Mouse (Mus musculus): ENCODE data around the gene Vamp8. TPM values are rescaled to one million over a fixed set of nuclear protein-coding genes. Genes with fewer than 3 reads are reported as not detected.

Gene Vamp8
- polyA plus RNA-seq, 1 experiment from 2014 or later = 69.6 TPM

DNA sequence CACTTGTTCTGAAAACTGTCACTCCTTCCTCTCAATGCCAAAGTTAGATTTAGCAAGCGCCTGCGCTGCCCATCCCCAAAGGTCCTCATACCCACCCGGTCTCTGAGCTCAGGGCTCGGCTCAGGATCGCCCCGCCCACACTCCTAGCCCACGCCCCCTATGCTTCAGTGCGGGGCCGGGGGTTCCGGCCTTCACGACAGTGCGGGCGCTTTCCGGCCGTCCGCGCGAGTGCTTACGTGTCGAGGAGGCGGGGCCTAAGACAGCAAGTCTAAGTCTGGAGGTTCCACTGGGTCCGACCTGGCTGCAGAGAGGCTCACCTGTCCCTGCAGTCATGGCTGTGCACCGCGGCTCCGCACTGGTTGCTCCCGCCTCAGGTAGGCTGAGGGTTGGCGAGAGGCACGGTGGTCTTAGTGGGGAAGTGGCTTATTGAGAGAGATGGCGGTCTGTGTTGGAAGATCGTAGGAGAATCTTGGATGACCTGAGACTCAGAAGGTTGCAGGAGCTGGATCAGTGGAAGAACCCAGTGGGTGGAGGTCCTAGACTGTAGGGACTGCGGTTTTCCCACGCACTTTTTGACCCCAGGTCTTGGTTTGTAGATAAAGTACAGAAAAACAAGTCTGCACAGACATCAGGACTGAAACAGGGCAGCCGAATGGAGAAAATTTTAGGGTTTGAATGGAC is 23.7 kb upstream of the Vamp8 start, which contains the start of gene Ggcx:
Gene Ggcx (plus strand): TSS at position 233 of the 681 bp plus-strand sequence.
- Histone ChIP-seq H3K27me3 (ENCODE audit: control insufficient read depth, insufficient read depth, low read length) (no peaks in the 10 kb centered on the region), H3K27ac (replicated peaks; ENCODE audit: low read depth, low read length) (0 out of 2 replicates have a peak within 1 kb of the TSS, but pooled peaks have one; percentile 47), H3K4me3 (ENCODE audit: low read depth, low read length) (peak within 1 kb of the TSS; percentile 79), H3K4me1 (ENCODE audit: control insufficient read depth, insufficient read depth, low read length) (no peaks in the 10 kb centered on the region), H3K9me3 (replicated peaks; ENCODE audit: control insufficient read depth, low read length) (no peaks in the 10 kb centered on the region), H3K9ac (replicated peaks; ENCODE audit: low read length) (peak within 1 kb of the TSS; percentile 80), H3K36me3 (replicated peaks; ENCODE audit: control insufficient read depth, insufficient read depth, low read depth, low read length) (peaks cover 6% of the 10 kb centered on the region), H3K4me2 (ENCODE audit: low read depth, low read length) (peak within 1 kb of the TSS; percentile 74)
- ATAC-seq (replicated peaks; ENCODE audit: insufficient number of reproducible peaks, low FRiP score, low TSS enrichment, low read depth) = peak; percentile 91
- WGBS = 2% methylated on average over 33 of the region's 33 CpGs
- peak; percentile 98 for DNase-seq (ENCODE audit: low spot score)

DNA sequence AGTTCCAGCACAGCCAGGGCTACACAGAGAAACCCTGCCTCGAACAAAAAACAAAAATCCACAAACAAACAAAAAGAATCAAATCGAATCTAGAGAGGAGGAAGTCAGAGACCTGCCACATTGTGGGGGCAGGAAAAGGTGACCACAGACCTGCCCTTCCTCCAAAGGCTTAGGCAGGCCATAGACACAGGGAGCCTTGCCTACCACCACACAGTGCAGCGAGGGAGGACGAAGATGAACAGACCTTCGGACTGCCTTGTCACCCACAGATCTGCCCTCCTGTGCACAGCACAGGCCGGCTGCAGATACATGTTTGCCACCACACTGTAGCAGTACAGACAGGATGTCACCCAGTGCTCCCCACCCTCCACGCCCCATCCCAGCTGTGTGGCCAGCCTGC is 20.0 kb upstream of the Vamp8 start:
- H3K27ac ChIP-seq (replicated peaks; ENCODE audit: low read depth, low read length) = no peak overlapping the region
- H3K9me3 ChIP-seq (replicated peaks; ENCODE audit: control insufficient read depth, low read length) = no peaks in the 10 kb centered on the region
- no peaks in the 10 kb centered on the region for H3K36me3 ChIP-seq (replicated peaks; ENCODE audit: control insufficient read depth, insufficient read depth, low read depth, low read length)
- H3K4me2 ChIP-seq (ENCODE audit: low read depth, low read length) = no peak overlapping the region
- H3K4me3 ChIP-seq (ENCODE audit: low read depth, low read length) = no peak overlapping the region
- no peak for ATAC-seq (replicated peaks; ENCODE audit: insufficient number of reproducible peaks, low FRiP score, low TSS enrichment, low read depth)
- DNase-seq (ENCODE audit: low spot score) = no peak
- no peaks in the 10 kb centered on the region for H3K4me1 ChIP-seq (ENCODE audit: control insufficient read depth, insufficient read depth, low read length)
- no peak overlapping the region for H3K9ac ChIP-seq (replicated peaks; ENCODE audit: low read length)
- 87% methylated on average over 7 of the region's 7 CpGs for WGBS
- H3K27me3 ChIP-seq (ENCODE audit: control insufficient read depth, insufficient read depth, low read length) = no peaks in the 10 kb centered on the region

DNA sequence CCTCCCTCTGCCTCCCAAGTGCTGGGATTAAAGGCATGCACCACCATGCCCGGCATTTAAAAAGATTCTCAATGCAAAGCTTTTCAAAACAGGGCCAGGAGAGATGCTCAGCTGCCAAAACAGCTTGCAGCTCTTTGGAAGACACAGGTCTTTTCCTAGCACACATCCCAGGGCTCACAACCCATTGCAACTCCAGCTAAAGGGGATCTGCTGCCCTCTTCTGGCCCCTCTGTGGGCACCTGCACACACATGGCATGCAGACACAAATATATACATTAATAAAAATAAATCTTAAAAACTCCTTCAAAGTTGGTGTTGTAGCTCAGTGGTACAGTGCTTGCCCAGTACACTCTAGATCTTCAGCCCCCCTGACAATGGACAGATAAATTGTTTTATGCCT is 19.5 kb upstream of the Vamp8 start:
- DNase-seq (ENCODE audit: low spot score) (no peak), ATAC-seq (replicated peaks; ENCODE audit: insufficient number of reproducible peaks, low FRiP score, low TSS enrichment, low read depth) (no peak)
- Histone ChIP-seq H3K4me3 (ENCODE audit: low read depth, low read length) (no peak overlapping the region), H3K9me3 (replicated peaks; ENCODE audit: control insufficient read depth, low read length) (no peaks in the 10 kb centered on the region), H3K4me1 (ENCODE audit: control insufficient read depth, insufficient read depth, low read length) (no peaks in the 10 kb centered on the region), H3K36me3 (replicated peaks; ENCODE audit: control insufficient read depth, insufficient read depth, low read depth, low read length) (no peaks in the 10 kb centered on the region), H3K4me2 (ENCODE audit: low read depth, low read length) (no peak overlapping the region), H3K27me3 (ENCODE audit: control insufficient read depth, insufficient read depth, low read length) (no peaks in the 10 kb centered on the region), H3K27ac (replicated peaks; ENCODE audit: low read depth, low read length) (no peak overlapping the region), H3K9ac (replicated peaks; ENCODE audit: low read length) (no peak overlapping the region)
- 22% methylated on average over 1 of the region's 1 CpGs for WGBS

DNA sequence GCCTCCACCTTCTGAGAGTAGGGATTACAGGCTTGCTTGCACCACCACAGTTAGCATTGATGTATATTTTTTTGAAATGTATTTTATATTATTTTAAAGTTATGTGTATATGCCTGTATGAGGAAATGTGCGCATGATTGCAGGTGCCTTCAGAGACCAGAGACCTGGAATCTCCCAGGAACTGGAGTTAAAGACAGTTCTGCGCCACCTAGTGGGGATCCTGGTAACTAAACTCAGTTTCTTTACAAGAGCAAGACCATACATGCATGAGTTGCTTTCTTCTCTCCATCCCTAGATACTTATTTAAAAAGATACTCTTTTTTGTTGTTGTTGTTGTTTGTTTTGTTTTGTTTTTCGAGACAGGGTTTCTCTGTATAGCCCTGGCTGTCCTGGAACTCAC is 19.1 kb upstream of the Vamp8 start:
- Histone ChIP-seq H3K36me3 (replicated peaks; ENCODE audit: control insufficient read depth, insufficient read depth, low read depth, low read length) (no peaks in the 10 kb centered on the region), H3K4me1 (ENCODE audit: control insufficient read depth, insufficient read depth, low read length) (no peaks in the 10 kb centered on the region), H3K4me2 (ENCODE audit: low read depth, low read length) (no peak overlapping the region), H3K27ac (replicated peaks; ENCODE audit: low read depth, low read length) (no peak overlapping the region), H3K4me3 (ENCODE audit: low read depth, low read length) (no peak overlapping the region), H3K27me3 (ENCODE audit: control insufficient read depth, insufficient read depth, low read length) (no peaks in the 10 kb centered on the region), H3K9ac (replicated peaks; ENCODE audit: low read length) (no peak overlapping the region), H3K9me3 (replicated peaks; ENCODE audit: control insufficient read depth, low read length) (no peaks in the 10 kb centered on the region)
- peak; percentile 91 for DNase-seq (ENCODE audit: low spot score)
- 21% methylated on average over 3 of the region's 3 CpGs for WGBS
- no peak for ATAC-seq (replicated peaks; ENCODE audit: insufficient number of reproducible peaks, low FRiP score, low TSS enrichment, low read depth)

DNA sequence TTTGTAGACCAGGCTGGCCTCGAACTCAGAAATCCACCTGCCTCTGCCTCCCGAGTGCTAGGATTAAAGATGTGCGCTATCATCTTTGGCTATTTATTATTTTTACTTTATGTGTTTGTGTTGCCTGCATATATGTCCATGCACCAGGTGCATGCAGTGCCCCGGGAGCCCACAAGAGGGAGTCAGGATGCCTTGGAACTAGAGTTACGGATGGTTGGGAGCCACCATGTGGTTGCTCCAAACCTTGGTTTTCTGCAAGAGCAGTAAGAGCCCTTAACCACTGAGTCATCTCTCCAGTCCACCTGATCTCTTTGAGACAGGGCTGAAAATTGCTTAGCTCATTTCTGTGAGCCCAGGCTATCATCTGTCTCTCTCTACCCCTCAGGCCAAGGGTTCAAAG is 16.6 kb upstream of the Vamp8 start:
- H3K27ac ChIP-seq (replicated peaks; ENCODE audit: low read depth, low read length) = no peak overlapping the region
- ATAC-seq (replicated peaks; ENCODE audit: insufficient number of reproducible peaks, low FRiP score, low TSS enrichment, low read depth) = no peak
- H3K9ac ChIP-seq (replicated peaks; ENCODE audit: low read length) = no peak overlapping the region
- H3K27me3 ChIP-seq (ENCODE audit: control insufficient read depth, insufficient read depth, low read length) = no peaks in the 10 kb centered on the region
- H3K36me3 ChIP-seq (replicated peaks; ENCODE audit: control insufficient read depth, insufficient read depth, low read depth, low read length) = no peaks in the 10 kb centered on the region
- no peaks in the 10 kb centered on the region for H3K4me1 ChIP-seq (ENCODE audit: control insufficient read depth, insufficient read depth, low read length)
- H3K4me3 ChIP-seq (ENCODE audit: low read depth, low read length) = no peak overlapping the region
- WGBS = 6% methylated on average over 5 of the region's 5 CpGs
- peak; percentile 93 for DNase-seq (ENCODE audit: low spot score)
- H3K9me3 ChIP-seq (replicated peaks; ENCODE audit: control insufficient read depth, low read length) = no peaks in the 10 kb centered on the region
- no peak overlapping the region for H3K4me2 ChIP-seq (ENCODE audit: low read depth, low read length)

GRCm38 (mm10) chr6:72405356-72405755 is 14.9 kb upstream of the Vamp8 start:
- H3K4me2 ChIP-seq (ENCODE audit: low read depth, low read length) = no peak overlapping the region
- H3K27me3 ChIP-seq (ENCODE audit: control insufficient read depth, insufficient read depth, low read length) = no peaks in the 10 kb centered on the region
- H3K27ac ChIP-seq (replicated peaks; ENCODE audit: low read depth, low read length) = no peak overlapping the region
- no peak overlapping the region for H3K9ac ChIP-seq (replicated peaks; ENCODE audit: low read length)
- 75% methylated on average over 7 of the region's 7 CpGs for WGBS
- no peaks in the 10 kb centered on the region for H3K4me1 ChIP-seq (ENCODE audit: control insufficient read depth, insufficient read depth, low read length)
- no peak overlapping the region for H3K4me3 ChIP-seq (ENCODE audit: low read depth, low read length)
- DNase-seq (ENCODE audit: low spot score) (no peak), ATAC-seq (replicated peaks; ENCODE audit: insufficient number of reproducible peaks, low FRiP score, low TSS enrichment, low read depth) (no peak)
- no peaks in the 10 kb centered on the region for H3K36me3 ChIP-seq (replicated peaks; ENCODE audit: control insufficient read depth, insufficient read depth, low read depth, low read length)
- no peaks in the 10 kb centered on the region for H3K9me3 ChIP-seq (replicated peaks; ENCODE audit: control insufficient read depth, low read length)

DNA sequence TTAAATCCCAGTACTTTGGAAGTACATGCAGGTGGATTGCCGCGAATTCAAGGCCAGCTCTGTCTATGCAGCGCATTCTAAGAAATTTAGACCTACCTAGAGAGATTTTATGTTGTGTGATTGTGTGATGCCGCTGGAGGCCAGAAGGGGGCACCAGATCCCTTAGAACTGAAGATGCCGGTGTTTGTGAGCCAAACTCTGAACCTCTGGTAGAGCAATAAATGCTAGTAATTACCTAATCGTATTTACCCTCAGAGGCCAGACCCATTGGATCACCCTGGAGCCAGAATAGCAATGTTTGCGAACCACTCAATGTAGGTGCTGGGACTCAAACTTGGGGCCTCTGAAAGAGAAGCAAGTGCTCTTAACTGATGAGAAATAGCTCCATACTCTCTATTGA is 11.4 kb upstream of the Vamp8 start:
- 20% methylated on average over 7 of the region's 7 CpGs for WGBS
- DNase-seq (ENCODE audit: low spot score) (peak; percentile 79), ATAC-seq (replicated peaks; ENCODE audit: insufficient number of reproducible peaks, low FRiP score, low TSS enrichment, low read depth) (no peak)
- no peak overlapping the region for H3K4me2 ChIP-seq (ENCODE audit: low read depth, low read length)
- H3K27me3 ChIP-seq (ENCODE audit: control insufficient read depth, insufficient read depth, low read length) = no peaks in the 10 kb centered on the region
- H3K4me3 ChIP-seq (ENCODE audit: low read depth, low read length) = no peak overlapping the region
- H3K9me3 ChIP-seq (replicated peaks; ENCODE audit: control insufficient read depth, low read length) = no peaks in the 10 kb centered on the region
- no peak overlapping the region for H3K9ac ChIP-seq (replicated peaks; ENCODE audit: low read length)
- H3K36me3 ChIP-seq (replicated peaks; ENCODE audit: control insufficient read depth, insufficient read depth, low read depth, low read length) = no peaks in the 10 kb centered on the region
- H3K27ac ChIP-seq (replicated peaks; ENCODE audit: low read depth, low read length) = no peak overlapping the region
- no peaks in the 10 kb centered on the region for H3K4me1 ChIP-seq (ENCODE audit: control insufficient read depth, insufficient read depth, low read length)

GRCm38 (mm10) chr6:72399967-72400366 is 9.5 kb upstream of the Vamp8 start:
- Histone ChIP-seq H3K4me2 (ENCODE audit: low read depth, low read length) (no peak overlapping the region), H3K27ac (replicated peaks; ENCODE audit: low read depth, low read length) (no peak overlapping the region), H3K4me3 (ENCODE audit: low read depth, low read length) (no peak overlapping the region), H3K4me1 (ENCODE audit: control insufficient read depth, insufficient read depth, low read length) (no peaks in the 10 kb centered on the region), H3K9me3 (replicated peaks; ENCODE audit: control insufficient read depth, low read length) (no peaks in the 10 kb centered on the region), H3K27me3 (ENCODE audit: control insufficient read depth, insufficient read depth, low read length) (no peaks in the 10 kb centered on the region), H3K9ac (replicated peaks; ENCODE audit: low read length) (no peak overlapping the region), H3K36me3 (replicated peaks; ENCODE audit: control insufficient read depth, insufficient read depth, low read depth, low read length) (no peaks in the 10 kb centered on the region)
- 40% methylated on average over 2 of the region's 2 CpGs for WGBS
- no peak for ATAC-seq (replicated peaks; ENCODE audit: insufficient number of reproducible peaks, low FRiP score, low TSS enrichment, low read depth)
- no peak for DNase-seq (ENCODE audit: low spot score)

Measured in embryonic facial prominence, embryonic 11.5 days (tissue).